Mouse (Mus musculus): Measurements from ENCODE around the gene Runx3.

DNA sequence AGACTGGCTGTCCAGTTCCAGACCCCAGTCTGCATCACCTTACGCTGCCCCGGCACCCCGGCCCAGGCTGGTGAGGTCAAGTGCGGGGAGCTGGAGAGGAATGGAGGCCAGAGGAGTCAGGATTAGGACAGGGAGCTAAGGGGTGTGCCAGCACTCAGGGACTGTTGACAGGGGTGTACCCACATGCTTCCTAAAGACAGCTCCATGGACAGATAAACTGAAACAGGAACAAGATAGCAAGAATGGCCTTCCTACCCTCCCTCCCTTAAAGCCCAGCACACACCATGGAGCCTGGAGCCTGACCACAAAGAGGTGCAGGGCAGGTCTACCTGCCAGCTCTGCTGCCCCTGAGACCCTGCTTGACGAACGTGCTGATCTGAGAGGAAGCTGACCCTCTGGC, 45.1 kb upstream of the Runx3 start:
- TF ChIP-seq CTCF (IDR thresholded peaks at IDR 0.05; ENCODE audit: extremely low read depth, insufficient read depth, low read length) (no peak), POLR2A (IDR thresholded peaks at IDR 0.05; ENCODE audit: extremely low read depth, insufficient read depth, low read length) (no peak)

All from cortical plate, adult 2 months (tissue).